Mouse (Mus musculus): Measurements from ENCODE around the gene Numa1.
"Not testable (repeated sequence)": the region's sequence is repeated elsewhere in the genome, so short reads cannot be mapped to it uniquely, and the experiment has no call there.

Gene Numa1

GRCm38 (mm10) chr7:101937569-101937968, 3.7 kb downstream of the Numa1 start:
- DNase-seq (ENCODE audit: low spot score): no peak

GRCm38 (mm10) chr7:101938348-101938747, 4.4 kb downstream of the Numa1 start:
- no peak for DNase-seq (ENCODE audit: low spot score)

- no peak for DNase-seq (ENCODE audit: low spot score)
Observed at GRCm38 (mm10) chr7:101939758-101940157, 5.8 kb downstream of the Numa1 start.

DNA sequence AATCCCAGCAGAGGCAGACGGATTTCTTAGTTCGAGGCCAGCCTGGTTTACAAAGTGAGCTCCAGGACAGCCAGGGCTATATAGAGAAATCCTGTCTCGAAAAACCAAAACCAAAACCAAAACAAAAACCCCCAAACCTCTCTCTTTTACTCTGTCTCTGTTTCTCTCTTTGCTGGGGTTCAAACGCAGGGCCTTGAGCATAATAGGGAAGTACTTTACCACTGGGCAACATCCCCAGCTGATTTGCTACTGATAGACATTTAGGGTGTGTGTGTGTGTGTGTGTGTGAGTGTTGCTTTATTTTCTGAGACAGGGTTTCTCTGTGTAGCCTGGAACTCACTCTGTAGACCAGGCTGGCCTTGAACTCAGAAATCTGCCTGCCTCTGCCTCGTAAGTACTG, 15.1 kb downstream of the Numa1 start:
- not testable (repeated sequence) for DNase-seq (ENCODE audit: low spot score)

- DNase-seq (ENCODE audit: low spot score): no peak
Observed at GRCm38 (mm10) chr7:101951648-101952047, 17.7 kb downstream of the Numa1 start.

DNA sequence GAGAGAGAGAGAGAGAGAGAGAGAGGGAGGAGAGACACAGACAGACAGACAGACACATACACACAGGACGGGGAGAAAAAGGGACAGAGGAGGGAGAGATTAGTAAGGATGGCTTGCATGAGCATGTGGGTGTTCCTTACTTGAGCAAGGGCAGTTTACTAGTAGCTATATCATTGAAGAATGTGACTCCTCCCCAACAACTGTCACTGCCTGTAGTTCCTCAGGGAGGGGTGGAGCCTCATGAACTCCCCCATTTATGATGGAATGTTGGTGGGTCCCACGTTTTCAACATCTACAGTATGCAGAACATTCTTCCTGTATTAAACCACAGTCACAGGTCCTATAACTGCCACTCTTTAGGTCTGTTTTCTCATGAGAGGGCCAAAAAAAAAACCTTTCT, 18.2 kb downstream of the Numa1 start:
- no peak for DNase-seq (ENCODE audit: low spot score)

GRCm38 (mm10) chr7:101954163-101954562, 20.3 kb downstream of the Numa1 start:
- no peak for DNase-seq (ENCODE audit: low spot score)

DNA sequence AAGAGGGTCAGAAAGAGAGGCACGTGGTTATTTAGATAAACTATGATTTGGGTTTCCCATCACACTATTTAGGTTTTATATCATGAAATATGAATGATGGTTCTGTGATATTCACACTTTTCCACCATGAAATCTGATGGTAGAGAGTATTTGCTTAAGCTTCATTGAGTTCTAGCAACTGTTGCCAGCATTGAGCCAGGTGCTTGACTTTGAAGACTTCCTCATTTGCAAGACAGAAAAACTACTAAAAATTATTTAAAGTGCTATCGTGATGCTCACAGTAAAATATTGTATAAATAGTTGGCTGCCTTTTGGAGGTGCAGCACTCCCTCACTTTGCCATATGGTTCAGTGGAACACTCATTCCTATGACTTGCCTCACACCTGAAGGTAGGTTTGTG, 21.4 kb downstream of the Numa1 start:
- DNase-seq (ENCODE audit: low spot score): no peak

- DNase-seq (ENCODE audit: low spot score): no peak
Observed at GRCm38 (mm10) chr7:101955862-101956261, 22.0 kb downstream of the Numa1 start.

GRCm38 (mm10) chr7:101956481-101956880, 22.6 kb downstream of the Numa1 start:
- no peak for DNase-seq (ENCODE audit: low spot score)

- no peak for DNase-seq (ENCODE audit: low spot score)
Observed at GRCm38 (mm10) chr7:101956911-101957310, 23.0 kb downstream of the Numa1 start.

- DNase-seq (ENCODE audit: low spot score): no peak
Observed at GRCm38 (mm10) chr7:101962829-101963228, 28.9 kb downstream of the Numa1 start.

DNA sequence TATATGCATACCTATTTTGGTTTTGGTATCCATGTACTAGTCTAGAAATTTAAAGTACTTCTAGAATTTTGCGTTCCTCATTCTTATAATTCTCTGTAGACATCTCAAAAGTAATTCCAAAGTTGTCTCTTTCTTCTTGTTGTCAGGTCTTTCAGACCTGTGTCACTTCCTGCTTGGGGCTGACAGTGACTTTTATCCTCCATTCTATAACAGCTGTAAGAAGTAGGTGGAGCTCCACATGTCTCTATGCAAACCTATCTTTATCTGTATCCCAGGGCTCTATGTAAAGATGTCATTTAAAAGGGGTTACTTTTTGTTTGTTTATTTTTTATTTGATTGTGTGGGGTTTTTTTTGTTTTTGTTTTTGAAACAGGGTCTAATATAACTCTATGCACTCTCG, 29.7 kb downstream of the Numa1 start:
- DNase-seq (ENCODE audit: low spot score): no peak

DNA sequence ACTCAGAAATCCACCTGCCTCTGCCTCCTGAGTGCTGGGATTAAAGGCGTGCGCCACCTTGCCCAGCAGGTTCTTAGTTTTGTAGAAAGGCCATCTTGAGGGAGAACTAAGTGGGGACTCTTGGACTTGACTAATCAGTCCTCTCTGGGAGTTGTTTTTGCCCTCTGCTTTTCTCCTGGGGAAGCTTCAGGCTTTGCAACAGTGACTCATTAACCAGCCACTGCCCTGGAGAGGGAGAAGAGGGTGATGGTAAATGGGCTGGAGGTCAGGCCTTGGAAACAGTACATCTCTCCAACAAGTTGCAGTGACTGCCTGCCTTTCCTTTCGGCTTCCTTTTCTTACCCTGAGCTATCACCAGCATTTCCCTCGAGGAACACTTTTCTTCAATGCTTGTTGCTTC, 30.6 kb downstream of the Numa1 start:
- DNase-seq (ENCODE audit: low spot score): no peak

- DNase-seq (ENCODE audit: low spot score): peak; percentile 20
Observed at GRCm38 (mm10) chr7:101965606-101966005, 31.7 kb downstream of the Numa1 start.

DNA sequence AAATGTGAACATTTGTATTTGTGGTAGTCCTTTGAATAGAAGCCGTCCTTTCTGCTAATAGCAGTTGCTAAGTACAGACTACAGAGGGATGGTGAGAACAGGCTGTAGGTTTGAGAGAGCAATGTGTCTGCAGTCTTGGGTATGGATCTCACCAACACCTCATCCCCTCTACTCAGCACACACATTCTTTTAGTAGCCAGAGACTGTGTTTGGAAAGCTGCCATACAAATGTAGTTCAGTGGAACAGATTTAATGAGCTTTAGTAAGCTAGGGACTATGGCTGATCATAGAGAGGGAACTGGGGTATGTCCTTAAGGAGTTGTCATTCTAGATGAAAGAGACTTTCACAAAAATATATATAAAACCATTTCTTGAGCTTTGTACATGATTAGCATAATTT, 33.3 kb downstream of the Numa1 start:
- DNase-seq (ENCODE audit: low spot score): no peak

GRCm38 (mm10) chr7:101968751-101969150, 34.8 kb downstream of the Numa1 start:
- no peak for DNase-seq (ENCODE audit: low spot score)

DNA sequence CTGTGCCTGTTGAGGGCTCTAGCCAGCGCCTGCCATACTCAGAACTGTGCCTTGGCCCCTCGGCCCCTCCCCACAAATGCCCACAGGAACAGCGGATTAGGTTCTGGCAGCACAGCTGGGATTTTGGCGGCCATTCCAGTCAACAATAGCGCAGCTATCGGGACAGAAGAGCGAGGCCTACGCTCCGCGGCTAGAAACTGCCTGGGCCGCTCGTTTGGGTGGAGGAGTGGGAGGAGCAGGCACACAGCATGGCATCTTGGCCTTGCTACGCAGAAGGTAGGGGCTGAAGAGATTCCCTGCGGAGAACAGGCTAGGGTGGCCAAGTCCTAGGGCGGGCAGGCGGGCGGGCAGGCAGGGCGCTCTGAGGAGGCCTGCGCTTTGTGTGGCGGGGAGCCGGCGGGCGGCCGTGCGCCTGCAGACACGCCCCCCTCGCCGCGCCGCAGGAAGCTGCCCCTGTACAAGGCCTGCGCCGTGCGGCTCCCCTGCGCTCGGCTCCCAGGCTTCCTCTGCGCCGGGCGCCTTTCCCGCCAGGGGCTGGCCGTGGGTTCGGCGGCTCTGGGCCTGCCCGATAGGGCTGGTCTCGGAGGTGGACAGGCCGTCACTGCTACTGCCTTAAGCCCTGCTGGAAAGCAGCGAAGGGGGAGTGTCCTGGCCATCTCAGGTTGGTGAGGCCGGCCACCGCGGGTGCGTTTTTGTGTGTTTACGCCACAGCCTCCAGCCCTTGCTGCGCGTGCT, 36.0 kb downstream of the Numa1 start:
- peak; percentile 86 for DNase-seq (ENCODE audit: low spot score)

DNA sequence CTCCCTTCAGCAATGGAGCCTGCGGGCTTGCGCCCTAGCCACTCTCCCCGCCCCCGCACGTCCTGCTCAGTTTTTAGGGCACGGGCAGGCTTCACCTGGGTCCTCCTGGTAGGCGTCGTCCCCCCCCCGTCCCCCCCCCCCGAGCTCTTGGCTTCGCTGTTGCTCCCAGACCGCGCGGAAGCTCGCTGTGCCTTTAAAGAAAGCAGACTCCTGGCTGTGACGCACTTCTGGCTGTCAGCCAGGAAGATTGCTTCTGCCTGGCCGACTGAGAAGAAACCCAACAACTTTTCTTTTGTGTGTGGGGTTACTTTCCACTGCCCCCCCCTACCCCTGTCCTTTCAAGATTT, 36.5 kb downstream of the Numa1 start:
- DNase-seq (ENCODE audit: low spot score): peak; percentile 84

DNA sequence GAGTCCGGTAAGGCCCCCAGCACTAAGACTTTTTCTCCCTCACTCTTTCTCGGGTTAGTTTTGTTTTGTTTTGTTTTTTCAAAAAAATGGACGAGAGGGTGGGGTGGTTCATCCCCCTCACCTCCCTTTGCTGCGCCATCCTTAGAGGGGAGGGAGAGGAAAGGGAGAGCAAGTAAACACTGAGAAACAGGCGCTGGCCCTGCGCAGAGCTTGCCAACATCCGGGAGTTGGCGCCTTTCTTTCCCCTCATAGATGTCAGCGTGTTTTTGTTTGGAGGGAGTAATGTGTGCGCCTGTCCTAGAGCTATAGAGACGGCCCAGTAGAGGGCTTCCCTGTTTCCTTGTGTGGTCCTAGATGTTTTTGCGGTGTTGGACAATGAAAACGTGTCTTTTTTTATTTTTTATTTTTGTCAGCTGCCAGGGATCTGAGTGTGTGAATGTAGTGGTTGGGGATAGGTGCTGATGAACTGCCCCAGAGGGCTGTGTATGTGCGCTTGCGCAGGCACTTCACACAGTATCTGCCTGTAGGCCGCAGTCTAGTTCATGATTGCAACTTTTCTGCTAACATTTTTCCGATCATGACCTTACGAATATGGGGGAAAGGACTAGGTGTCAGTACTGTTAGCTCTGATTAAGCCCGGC, 37.0 kb downstream of the Numa1 start:
- DNase-seq (ENCODE audit: low spot score): peak; percentile 79

DNA sequence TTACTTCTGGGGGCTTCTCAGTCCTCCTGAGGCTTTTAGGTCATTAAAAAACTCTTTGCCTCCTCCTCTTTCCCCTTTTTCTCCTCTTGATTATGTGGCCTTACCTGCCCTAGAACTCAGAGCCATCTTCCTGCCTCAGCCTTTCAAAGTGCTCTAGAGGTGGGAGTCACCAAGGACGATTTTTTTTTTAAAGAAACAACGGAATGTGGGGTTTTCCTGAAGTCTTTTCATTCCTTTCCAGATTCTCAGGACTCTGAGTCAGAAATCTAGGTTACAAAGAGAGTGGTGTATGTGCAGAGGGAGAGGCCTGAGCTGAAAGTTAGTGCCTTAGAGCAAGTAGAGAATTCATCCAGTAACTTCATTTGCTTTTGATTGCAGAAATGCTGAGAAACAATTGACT, 37.8 kb downstream of the Numa1 start:
- no peak for DNase-seq (ENCODE audit: low spot score)

- DNase-seq (ENCODE audit: low spot score): peak; percentile 73
Observed at GRCm38 (mm10) chr7:101973730-101974129, 39.8 kb downstream of the Numa1 start.

DNA sequence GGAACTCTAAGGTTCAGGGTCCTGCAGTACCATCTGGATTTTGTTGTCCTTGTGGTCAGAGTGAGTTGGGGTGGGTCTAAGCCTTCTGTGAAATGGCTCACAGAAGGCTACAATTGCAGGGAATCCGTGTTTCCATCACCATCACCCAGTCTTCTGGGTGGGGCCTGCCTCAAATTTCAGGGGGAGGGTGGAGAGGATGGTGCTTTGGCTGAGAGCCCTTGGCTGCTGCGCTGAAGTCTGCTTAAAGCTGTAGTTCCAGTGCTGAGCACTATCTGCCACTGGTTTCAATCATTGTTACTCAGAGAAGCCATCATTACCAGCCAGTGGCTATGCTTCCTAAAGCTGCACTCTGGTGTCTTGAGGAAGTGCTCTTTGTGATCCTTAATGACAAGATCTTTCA, 40.6 kb downstream of the Numa1 start:
- DNase-seq (ENCODE audit: low spot score): peak; percentile 19

GRCm38 (mm10) chr7:101982735-101983134, 48.8 kb downstream of the Numa1 start:
- no peak for DNase-seq (ENCODE audit: low spot score)
